Mouse (Mus musculus): ENCODE measurements at regions not wholly inside any gene's neighbourhood (a gene's known extent, or its start where the extent isn't known, plus 50 kb on each side); places are given as distances from the start of the nearest gene placed in this dataset.

DNA sequence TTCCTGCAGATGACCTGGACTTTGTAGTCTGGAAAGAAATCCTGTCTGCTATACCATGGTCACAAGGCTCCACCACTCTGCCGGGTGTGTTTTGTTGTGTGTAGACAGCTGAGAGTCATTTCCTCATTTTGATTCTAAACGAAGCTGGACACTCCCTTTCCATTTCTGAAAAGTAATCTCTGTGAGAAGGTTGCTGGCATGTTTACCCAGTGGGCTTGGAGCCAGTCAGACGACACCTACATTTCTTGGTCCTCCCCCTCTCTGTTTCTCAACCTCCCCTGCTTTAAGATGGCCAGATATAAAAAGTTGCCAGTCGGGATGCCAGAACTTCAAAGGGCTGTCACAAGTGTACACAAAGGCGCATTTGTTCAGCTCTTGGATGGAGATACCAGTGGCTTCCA is 100.8 kb upstream of the Agr3 start:
- Histone ChIP-seq H3K4me1 (replicated peaks; ENCODE audit: control insufficient read depth, insufficient read depth, low read length) (no peaks in the 10 kb centered on the region), H3K4me2 (ENCODE audit: low read length) (no peak overlapping the region), H3K27me3 (replicated peaks; ENCODE audit: control insufficient read depth, insufficient read depth, low read length) (no peaks in the 10 kb centered on the region), H3K9ac (replicated peaks; ENCODE audit: low read depth, low read length) (no peak overlapping the region), H3K4me3 (replicated peaks; ENCODE audit: low read length) (no peak overlapping the region), H3K9me3 (ENCODE audit: control insufficient read depth, low read length) (0 out of 2 replicates have a peak, but pooled peaks cover 3% of the 10 kb centered on the region), H3K36me3 (ENCODE audit: control insufficient read depth, insufficient read depth) (no peaks in the 10 kb centered on the region), H3K27ac (ENCODE audit: low read length) (no peak overlapping the region)
- ATAC-seq = peak; percentile 64; the same call in 1 of the 2 replicates
- WGBS = 35% methylated on average over 5 of the region's 5 CpGs

DNA sequence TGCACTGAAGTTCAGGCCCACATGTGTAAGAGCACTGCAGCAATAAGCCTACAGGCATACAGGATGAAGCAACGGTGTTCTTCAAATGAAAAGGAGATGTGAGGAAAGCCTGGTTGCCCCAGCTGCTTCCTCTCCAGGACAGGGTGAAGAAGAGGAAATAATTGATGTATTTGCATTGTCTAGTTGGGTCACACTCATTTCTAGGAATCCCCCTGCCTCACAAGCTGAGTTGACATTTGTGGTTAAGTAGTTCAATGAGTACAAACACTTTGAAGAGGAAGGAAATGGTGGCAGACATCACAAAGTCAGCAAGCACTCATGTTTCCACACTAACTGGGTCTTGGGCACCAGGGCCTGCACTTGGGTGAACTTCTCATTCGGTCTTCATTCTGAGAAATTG is 126.2 kb upstream of the Agr3 start:
- no peaks in the 10 kb centered on the region for H3K27me3 ChIP-seq (replicated peaks; ENCODE audit: control insufficient read depth, insufficient read depth, low read length)
- H3K4me3 ChIP-seq (replicated peaks; ENCODE audit: low read length) = no peak overlapping the region
- no peaks in the 10 kb centered on the region for H3K9me3 ChIP-seq (ENCODE audit: control insufficient read depth, low read length)
- no peak for ATAC-seq
- no peaks in the 10 kb centered on the region for H3K36me3 ChIP-seq (ENCODE audit: control insufficient read depth, insufficient read depth)
- 86% methylated on average over 2 of the region's 2 CpGs for WGBS
- no peak overlapping the region for H3K9ac ChIP-seq (replicated peaks; ENCODE audit: low read depth, low read length)
- H3K27ac ChIP-seq (ENCODE audit: low read length) = no peak overlapping the region
- H3K4me2 ChIP-seq (ENCODE audit: low read length) = no peak overlapping the region
- H3K4me1 ChIP-seq (replicated peaks; ENCODE audit: control insufficient read depth, insufficient read depth, low read length) = no peaks in the 10 kb centered on the region

DNA sequence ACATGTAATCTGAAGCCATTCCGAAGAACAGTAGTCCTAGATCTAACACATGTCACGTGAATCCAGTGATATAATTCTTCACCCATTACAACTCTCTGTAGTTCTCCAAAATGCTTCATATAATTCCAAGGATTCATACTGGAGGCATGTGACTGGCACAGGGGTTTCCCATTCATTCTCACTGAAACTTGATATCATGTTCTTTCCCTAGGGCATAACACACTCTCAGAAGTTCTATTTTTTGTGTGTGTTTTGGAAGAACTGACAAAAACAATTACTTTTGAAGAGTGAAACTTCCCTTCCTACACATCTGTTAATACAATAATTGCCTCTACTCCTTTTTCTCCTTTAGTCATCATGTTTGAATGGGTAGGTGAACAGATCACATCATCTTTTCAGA is 150.0 kb upstream of the Agr3 start:
- ATAC-seq = no peak
- Histone ChIP-seq H3K4me3 (replicated peaks; ENCODE audit: low read length) (no peak overlapping the region), H3K9ac (replicated peaks; ENCODE audit: low read depth, low read length) (no peak overlapping the region), H3K4me2 (ENCODE audit: low read length) (no peak overlapping the region), H3K27me3 (replicated peaks; ENCODE audit: control insufficient read depth, insufficient read depth, low read length) (no peaks in the 10 kb centered on the region), H3K27ac (ENCODE audit: low read length) (no peak overlapping the region), H3K36me3 (ENCODE audit: control insufficient read depth, insufficient read depth) (no peaks in the 10 kb centered on the region), H3K9me3 (ENCODE audit: control insufficient read depth, low read length) (no peaks in the 10 kb centered on the region), H3K4me1 (replicated peaks; ENCODE audit: control insufficient read depth, insufficient read depth, low read length) (no peaks in the 10 kb centered on the region)
- WGBS = 91% methylated on average over 2 of the region's 2 CpGs

DNA sequence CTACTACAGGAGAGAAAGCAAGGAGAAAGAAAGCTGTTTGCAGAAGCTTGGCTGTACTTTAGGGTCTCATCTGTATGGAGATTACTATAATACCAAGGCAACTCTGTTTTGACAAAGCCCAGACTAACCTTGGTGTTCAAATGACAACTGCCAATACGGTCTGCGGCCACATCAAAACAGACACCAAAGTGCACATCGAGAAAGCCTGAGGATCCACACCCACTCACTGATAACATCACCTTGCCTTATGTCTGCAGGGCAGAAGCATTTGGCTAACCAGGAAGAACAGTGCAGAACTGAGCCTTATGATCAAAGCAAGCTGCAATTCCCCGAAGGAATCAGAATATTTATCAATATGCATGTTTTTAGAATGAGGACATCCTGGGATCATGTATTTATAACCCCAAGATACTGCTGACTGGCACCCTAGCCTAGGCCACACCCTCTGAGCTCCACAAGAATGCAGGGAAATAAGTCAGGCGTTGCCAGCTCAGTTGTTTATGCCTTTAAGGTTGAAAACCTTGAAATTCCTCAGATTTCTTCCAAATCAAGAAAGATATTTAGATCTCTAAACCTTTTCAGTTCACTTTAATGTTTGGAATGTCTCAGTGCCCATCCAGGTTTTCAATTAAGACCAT is 154.9 kb upstream of the Agr3 start:
- Histone ChIP-seq H3K27ac (ENCODE audit: low read length) (no peak overlapping the region), H3K9ac (replicated peaks; ENCODE audit: low read depth, low read length) (no peak overlapping the region), H3K36me3 (ENCODE audit: control insufficient read depth, insufficient read depth) (no peaks in the 10 kb centered on the region), H3K4me2 (ENCODE audit: low read length) (no peak overlapping the region), H3K27me3 (replicated peaks; ENCODE audit: control insufficient read depth, insufficient read depth, low read length) (no peaks in the 10 kb centered on the region), H3K9me3 (ENCODE audit: control insufficient read depth, low read length) (no peaks in the 10 kb centered on the region), H3K4me1 (replicated peaks; ENCODE audit: control insufficient read depth, insufficient read depth, low read length) (no peaks in the 10 kb centered on the region), H3K4me3 (replicated peaks; ENCODE audit: low read length) (no peak overlapping the region)
- no peak for ATAC-seq
- 82% methylated on average over 5 of the region's 5 CpGs for WGBS

DNA sequence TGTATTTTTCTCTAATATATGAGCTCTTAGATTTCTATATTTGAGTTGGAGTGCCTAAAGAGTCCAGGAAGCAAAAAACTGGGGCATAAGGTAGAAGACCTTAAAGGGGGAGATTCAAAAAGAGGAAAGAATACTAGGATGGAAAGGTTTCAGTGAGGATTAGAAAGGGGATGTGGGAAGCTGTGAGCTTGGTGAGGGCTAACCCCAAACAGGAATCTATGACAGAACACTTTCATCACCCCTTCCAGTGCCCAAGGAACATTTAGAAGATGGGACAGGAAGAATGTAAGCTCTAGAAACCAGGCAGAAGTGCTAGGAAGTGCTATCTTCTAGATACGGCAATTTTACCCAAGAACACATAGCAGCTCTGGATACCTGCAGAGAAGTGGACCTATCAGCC is 166.5 kb upstream of the Agr3 start:
- no peak overlapping the region for H3K4me2 ChIP-seq (ENCODE audit: low read length)
- H3K4me1 ChIP-seq (replicated peaks; ENCODE audit: control insufficient read depth, insufficient read depth, low read length) = no peaks in the 10 kb centered on the region
- no peak overlapping the region for H3K27ac ChIP-seq (ENCODE audit: low read length)
- H3K9me3 ChIP-seq (ENCODE audit: control insufficient read depth, low read length) = no peaks in the 10 kb centered on the region
- no peak for ATAC-seq
- H3K9ac ChIP-seq (replicated peaks; ENCODE audit: low read depth, low read length) = no peak overlapping the region
- no peak overlapping the region for H3K4me3 ChIP-seq (replicated peaks; ENCODE audit: low read length)
- WGBS = 96% methylated on average over 1 of the region's 1 CpGs
- no peaks in the 10 kb centered on the region for H3K36me3 ChIP-seq (ENCODE audit: control insufficient read depth, insufficient read depth)
- no peaks in the 10 kb centered on the region for H3K27me3 ChIP-seq (replicated peaks; ENCODE audit: control insufficient read depth, insufficient read depth, low read length)

DNA sequence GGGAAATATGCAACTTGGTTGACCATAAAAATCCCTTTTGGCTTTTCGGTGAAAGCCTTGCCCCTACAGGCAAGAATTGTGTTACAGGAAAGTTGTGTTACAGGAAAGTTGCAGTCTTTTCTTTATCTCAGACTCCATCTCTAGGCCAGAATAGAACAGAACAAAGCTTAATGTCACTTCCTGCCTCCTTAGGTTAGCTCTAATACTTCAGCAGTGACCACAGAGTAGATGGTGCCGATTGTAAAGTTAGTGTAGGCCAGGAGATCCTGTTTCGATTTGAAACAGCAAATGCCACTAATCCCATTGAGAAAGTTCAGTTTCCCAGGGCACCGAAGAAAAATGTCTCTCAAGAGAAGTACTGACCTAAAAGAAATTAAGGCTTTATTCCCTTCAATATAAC is 170.3 kb upstream of the Agr3 start:
- no peaks in the 10 kb centered on the region for H3K27me3 ChIP-seq (replicated peaks; ENCODE audit: control insufficient read depth, insufficient read depth, low read length)
- no peak overlapping the region for H3K27ac ChIP-seq (ENCODE audit: low read length)
- no peak for ATAC-seq
- H3K4me3 ChIP-seq (replicated peaks; ENCODE audit: low read length) = no peak overlapping the region
- WGBS = 91% methylated on average over 4 of the region's 4 CpGs
- no peak overlapping the region for H3K4me2 ChIP-seq (ENCODE audit: low read length)
- H3K9me3 ChIP-seq (ENCODE audit: control insufficient read depth, low read length) = no peaks in the 10 kb centered on the region
- H3K4me1 ChIP-seq (replicated peaks; ENCODE audit: control insufficient read depth, insufficient read depth, low read length) = no peaks in the 10 kb centered on the region
- H3K36me3 ChIP-seq (ENCODE audit: control insufficient read depth, insufficient read depth) = no peaks in the 10 kb centered on the region
- no peak overlapping the region for H3K9ac ChIP-seq (replicated peaks; ENCODE audit: low read depth, low read length)

DNA sequence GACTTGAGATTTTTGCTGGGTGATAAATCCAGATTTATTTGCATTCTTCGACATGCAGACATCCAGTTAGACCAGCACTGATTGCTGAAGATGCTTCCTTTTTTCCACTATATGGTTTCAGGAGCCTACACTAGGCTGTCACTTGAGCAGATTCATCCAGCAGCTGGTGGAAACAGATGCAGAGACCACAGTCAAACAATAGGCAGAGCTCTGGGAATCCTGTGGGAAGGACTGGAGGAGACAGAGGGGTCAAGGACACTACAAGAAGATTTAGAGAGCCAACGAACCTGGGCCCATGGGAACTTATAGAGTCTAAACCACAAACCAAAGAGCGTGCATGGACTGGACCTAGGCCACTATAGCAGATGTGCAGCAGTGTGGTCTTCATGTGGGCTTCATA is 177.4 kb upstream of the Agr3 start:
- Histone ChIP-seq H3K27me3 (replicated peaks; ENCODE audit: control insufficient read depth, insufficient read depth, low read length) (no peaks in the 10 kb centered on the region), H3K9me3 (ENCODE audit: control insufficient read depth, low read length) (no peaks in the 10 kb centered on the region)
- WGBS = 89% methylated on average over 3 of the region's 3 CpGs

DNA sequence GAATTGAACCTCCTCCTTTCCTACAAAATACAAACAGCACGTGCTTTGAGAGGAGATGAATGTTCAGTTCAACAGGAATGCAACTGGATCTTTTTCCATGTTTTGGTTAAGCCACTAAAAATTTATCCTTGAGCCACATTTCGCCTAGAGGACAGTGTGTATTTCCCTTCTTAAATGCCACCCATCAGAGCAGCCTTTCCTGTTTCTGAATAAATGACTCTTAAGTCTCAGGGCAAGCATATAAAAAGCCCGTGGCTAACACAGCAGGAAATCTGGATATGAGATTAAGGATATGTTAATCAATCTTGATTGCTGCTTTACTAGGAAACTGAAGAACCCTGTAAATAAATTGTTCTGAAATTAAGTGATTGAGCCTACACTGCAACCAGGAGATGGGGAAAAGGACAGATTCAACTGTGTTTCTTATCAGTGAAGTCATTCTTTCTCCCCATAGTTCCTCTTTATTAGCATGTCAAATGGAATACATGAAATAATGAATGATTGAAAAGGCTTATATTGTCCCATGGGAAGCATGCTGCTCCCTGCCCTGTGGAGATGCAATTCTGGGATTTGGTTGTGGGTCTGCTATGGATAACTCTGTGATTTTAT is 178.6 kb upstream of the Agr3 start:
- ATAC-seq = no peak
- no peak overlapping the region for H3K27ac ChIP-seq (ENCODE audit: low read length)
- no peaks in the 10 kb centered on the region for H3K36me3 ChIP-seq (ENCODE audit: control insufficient read depth, insufficient read depth)
- no peak overlapping the region for H3K4me3 ChIP-seq (replicated peaks; ENCODE audit: low read length)
- 54% methylated on average over 3 of the region's 3 CpGs for WGBS
- no peaks in the 10 kb centered on the region for H3K9me3 ChIP-seq (ENCODE audit: control insufficient read depth, low read length)
- no peak overlapping the region for H3K9ac ChIP-seq (replicated peaks; ENCODE audit: low read depth, low read length)
- no peak overlapping the region for H3K4me2 ChIP-seq (ENCODE audit: low read length)
- no peaks in the 10 kb centered on the region for H3K4me1 ChIP-seq (replicated peaks; ENCODE audit: control insufficient read depth, insufficient read depth, low read length)
- H3K27me3 ChIP-seq (replicated peaks; ENCODE audit: control insufficient read depth, insufficient read depth, low read length) = no peaks in the 10 kb centered on the region

More for the DNA sequence above, 177.4 kb upstream of the Agr3 start:
- Histone ChIP-seq H3K4me1 (replicated peaks; ENCODE audit: control insufficient read depth, insufficient read depth, low read length) (no peaks in the 10 kb centered on the region), H3K4me3 (replicated peaks; ENCODE audit: low read length) (no peak overlapping the region), H3K4me2 (ENCODE audit: low read length) (no peak overlapping the region), H3K36me3 (ENCODE audit: control insufficient read depth, insufficient read depth) (no peaks in the 10 kb centered on the region), H3K27ac (ENCODE audit: low read length) (no peak overlapping the region), H3K9ac (replicated peaks; ENCODE audit: low read depth, low read length) (no peak overlapping the region)
- no peak for ATAC-seq

DNA sequence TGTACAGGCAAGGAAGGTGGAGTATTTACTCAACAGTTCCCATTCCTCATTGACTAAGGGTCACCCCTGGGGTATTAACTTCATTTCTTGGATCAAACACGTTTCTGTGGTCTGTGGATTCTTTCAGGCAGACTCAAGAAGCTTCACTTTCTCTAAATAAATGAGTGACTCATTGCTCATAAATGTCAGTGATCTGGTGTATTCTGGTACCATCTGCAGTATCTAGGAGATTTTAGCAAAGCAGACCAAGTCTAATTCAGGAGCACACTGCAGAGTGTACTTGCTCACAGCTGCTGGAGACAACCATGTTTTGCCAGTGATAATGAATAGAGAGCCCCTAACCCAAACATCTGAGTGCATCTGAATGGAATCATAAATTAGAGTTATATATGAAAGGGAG is 182.7 kb upstream of the Agr3 start:
- no peak overlapping the region for H3K4me3 ChIP-seq (replicated peaks; ENCODE audit: low read length)
- no peak for ATAC-seq
- H3K9me3 ChIP-seq (ENCODE audit: control insufficient read depth, low read length) = no peaks in the 10 kb centered on the region
- no peak overlapping the region for H3K9ac ChIP-seq (replicated peaks; ENCODE audit: low read depth, low read length)
- no peak overlapping the region for H3K4me2 ChIP-seq (ENCODE audit: low read length)
- H3K36me3 ChIP-seq (ENCODE audit: control insufficient read depth, insufficient read depth) = no peaks in the 10 kb centered on the region
- H3K27me3 ChIP-seq (replicated peaks; ENCODE audit: control insufficient read depth, insufficient read depth, low read length) = no peaks in the 10 kb centered on the region
- 50% methylated on average over 1 of the region's 1 CpGs for WGBS
- no peak overlapping the region for H3K27ac ChIP-seq (ENCODE audit: low read length)
- no peaks in the 10 kb centered on the region for H3K4me1 ChIP-seq (replicated peaks; ENCODE audit: control insufficient read depth, insufficient read depth, low read length)

DNA sequence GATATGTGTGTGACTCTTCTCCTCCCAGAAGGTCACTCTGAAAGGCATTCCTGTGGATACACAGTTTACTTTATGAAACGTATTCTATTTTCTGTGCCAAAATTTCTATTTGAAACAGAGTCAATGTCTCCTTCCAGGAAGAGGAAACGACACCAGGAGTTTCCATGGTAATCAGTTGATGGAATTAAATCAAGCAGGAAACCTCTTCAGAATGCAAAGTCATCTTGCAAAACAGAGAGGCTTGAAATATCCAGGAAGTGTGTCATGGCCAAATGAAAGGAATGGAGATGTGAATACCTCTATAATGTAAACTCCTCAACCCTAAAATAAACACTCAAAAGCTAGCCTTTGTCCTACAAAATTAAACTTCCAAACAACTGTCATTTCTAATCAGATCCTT is 189.0 kb upstream of the Agr3 start:
- Histone ChIP-seq H3K9ac (replicated peaks; ENCODE audit: low read depth, low read length) (no peak overlapping the region), H3K27me3 (replicated peaks; ENCODE audit: control insufficient read depth, insufficient read depth, low read length) (no peaks in the 10 kb centered on the region), H3K27ac (ENCODE audit: low read length) (no peak overlapping the region), H3K4me2 (ENCODE audit: low read length) (no peak overlapping the region), H3K9me3 (ENCODE audit: control insufficient read depth, low read length) (no peaks in the 10 kb centered on the region), H3K4me1 (replicated peaks; ENCODE audit: control insufficient read depth, insufficient read depth, low read length) (no peaks in the 10 kb centered on the region), H3K4me3 (replicated peaks; ENCODE audit: low read length) (no peak overlapping the region), H3K36me3 (ENCODE audit: control insufficient read depth, insufficient read depth) (no peaks in the 10 kb centered on the region)
- WGBS = 56% methylated on average over 2 of the region's 2 CpGs
- ATAC-seq = no peak
